In the genomic region with DNA sequence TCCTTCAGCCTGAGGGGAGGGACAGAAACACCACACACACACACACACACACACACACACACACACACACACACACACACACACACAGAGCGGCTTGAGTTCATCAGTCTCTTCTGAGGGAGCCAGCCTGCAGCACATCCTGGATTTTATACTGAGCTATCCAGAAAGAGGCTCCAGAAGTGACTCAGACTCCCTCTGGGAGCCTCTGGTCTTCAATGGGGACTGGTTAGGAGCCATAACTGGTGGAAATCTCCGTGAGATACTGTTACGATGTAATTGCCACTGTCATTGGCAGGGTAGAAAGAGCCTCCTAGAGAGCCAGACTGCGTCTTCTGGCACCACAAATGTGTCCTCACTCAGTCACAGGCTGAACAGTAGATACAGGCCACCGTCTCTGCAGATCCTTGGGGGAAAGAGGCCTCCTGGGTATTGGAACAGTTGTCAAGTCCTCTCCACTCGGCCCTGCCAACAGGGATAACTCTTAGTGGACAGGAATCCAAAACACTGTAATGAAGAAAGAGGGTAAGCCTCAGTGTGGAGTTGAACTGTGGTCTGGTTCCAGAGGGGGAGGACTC, we compare ENCODE assay signal across 25 mouse cellular contexts. TPM values are rescaled to one million over a fixed set of nuclear protein-coding genes. Genes with fewer than 3 reads are reported as not detected.
"Had no signal": no experiment of that assay in that cellular context is flagged by ENCODE, and none has a peak within 500 bp of the region (broad histone marks: within the 10 kb centered on the region; RNA-seq: fewer than 3 reads in every experiment).

No protein-coding gene starts in this region.

- H3K36me3 ChIP-seq: limb, embryonic 12.5 days; limb, embryonic 15.5 days; midbrain, embryonic 12.5 days; midbrain, embryonic 15.5 days; neural tube, embryonic 13.5 days; stomach, embryonic 15.5 days had no signal

- H3K4me2 ChIP-seq: limb, embryonic 12.5 days; limb, embryonic 15.5 days; liver, embryonic 11.5 days; lung, embryonic 14.5 days; midbrain, embryonic 12.5 days; midbrain, embryonic 15.5 days; neural tube, embryonic 13.5 days; stomach, embryonic 15.5 days had no signal

- H3K4me3 ChIP-seq: left cerebral cortex, adult 2 months; limb, embryonic 12.5 days; limb, embryonic 15.5 days; midbrain, embryonic 12.5 days; midbrain, embryonic 15.5 days; neural tube, embryonic 13.5 days; stomach, embryonic 15.5 days had no signal

- H3K27ac ChIP-seq: left cerebral cortex, adult 2 months; limb, embryonic 12.5 days; limb, embryonic 15.5 days; liver, embryonic 14.5 days; macrophage; midbrain, embryonic 12.5 days; midbrain, embryonic 15.5 days; neural tube, embryonic 13.5 days; stomach, embryonic 15.5 days had no signal

- DNase-seq: kidney, adult 18-20 months; kidney, adult 9 months; kidney, postnatal 14 days; kidney, postnatal 4 days; left cerebral cortex, postnatal 4 days; liver, postnatal 0 days; lung, embryonic 14.5 days; retina, postnatal 1 day; right cerebral cortex, postnatal 25 days; spleen, adult 18-20 months; thymus, adult 2 months; thymus, postnatal 25 days had no signal

- H3K27me3 ChIP-seq: stomach, embryonic 15.5 days had no signal

- H3K9ac ChIP-seq: limb, embryonic 12.5 days; limb, embryonic 15.5 days; liver, embryonic 14.5 days; liver, postnatal 0 days; lung, embryonic 14.5 days; midbrain, embryonic 12.5 days; midbrain, embryonic 15.5 days; neural tube, embryonic 13.5 days; stomach, embryonic 15.5 days had no signal

- ATAC-seq: liver, postnatal 0 days; lung, postnatal 0 days; midbrain, embryonic 15.5 days had no signal

- H3K9me3 ChIP-seq: limb, embryonic 12.5 days; limb, embryonic 15.5 days; midbrain, embryonic 12.5 days; midbrain, embryonic 15.5 days; neural tube, embryonic 13.5 days; stomach, embryonic 15.5 days had no signal

RNA-seq across cellular contexts. Expression of gene Arhgef19, which starts 3.7 kb away (rescaled TPM):
- total RNA-seq: megakaryocyte, adult 5-6 weeks; neutrophil, adult 5-6 weeks had no signal
- polyA plus RNA-seq: macrophage had no signal

RNA-seq across cellular contexts. Expression of gene Rsg1, which starts 21.9 kb away (rescaled TPM):
- polyA plus RNA-seq: macrophage had no signal
